Mouse (Mus musculus) small intestine, adult 2 months (tissue): ENCODE data around the gene Slf2.

Experiments
- CTCF ChIP-seq: fragments of 200-500 bp; IDR thresholded peaks from 2 replicates; pipeline ENCODE4 v1.5.1; 2012; ENCODE audit warnings: low read depth, mild to moderate bottlenecking, control low read depth, inconsistent platforms, low read length, moderate library complexity, mixed read lengths; ENCODE audit not compliant: insufficient replicate concordance, insufficient read length; ENCODE audit errors: extremely low read depth
- POLR2A ChIP-seq: fragments of 200-500 bp; IDR thresholded peaks from 2 replicates; pipeline ENCODE4 v1.6.1; 2012; ENCODE audit warnings: low read depth, mild to moderate bottlenecking, control low read depth, inconsistent platforms, low read length, moderate library complexity

- no peak for TF ChIP-seq CTCF
- no peak for TF ChIP-seq POLR2A
Measured at GRCm38 (mm10) chr19:44992712-44993111, 61.8 kb downstream of the Slf2 start.
